Mouse (Mus musculus): ENCODE results near the gene Prom1.
"Not testable (repeated sequence)": the region's sequence is repeated elsewhere in the genome, so short reads cannot be mapped to it uniquely, and the experiment has no call there.

Prom1 gene

GRCm38 (mm10) chr5:44101231-44102110, at the start of gene Prom1:
Gene Prom1 (minus strand): TSS chr5:44102032.
- DNase-seq: peak; percentile 5

- DNase-seq: no peak
Measured at GRCm38 (mm10) chr5:44147732-44148131, 45.9 kb upstream of the Prom1 start.

DNA sequence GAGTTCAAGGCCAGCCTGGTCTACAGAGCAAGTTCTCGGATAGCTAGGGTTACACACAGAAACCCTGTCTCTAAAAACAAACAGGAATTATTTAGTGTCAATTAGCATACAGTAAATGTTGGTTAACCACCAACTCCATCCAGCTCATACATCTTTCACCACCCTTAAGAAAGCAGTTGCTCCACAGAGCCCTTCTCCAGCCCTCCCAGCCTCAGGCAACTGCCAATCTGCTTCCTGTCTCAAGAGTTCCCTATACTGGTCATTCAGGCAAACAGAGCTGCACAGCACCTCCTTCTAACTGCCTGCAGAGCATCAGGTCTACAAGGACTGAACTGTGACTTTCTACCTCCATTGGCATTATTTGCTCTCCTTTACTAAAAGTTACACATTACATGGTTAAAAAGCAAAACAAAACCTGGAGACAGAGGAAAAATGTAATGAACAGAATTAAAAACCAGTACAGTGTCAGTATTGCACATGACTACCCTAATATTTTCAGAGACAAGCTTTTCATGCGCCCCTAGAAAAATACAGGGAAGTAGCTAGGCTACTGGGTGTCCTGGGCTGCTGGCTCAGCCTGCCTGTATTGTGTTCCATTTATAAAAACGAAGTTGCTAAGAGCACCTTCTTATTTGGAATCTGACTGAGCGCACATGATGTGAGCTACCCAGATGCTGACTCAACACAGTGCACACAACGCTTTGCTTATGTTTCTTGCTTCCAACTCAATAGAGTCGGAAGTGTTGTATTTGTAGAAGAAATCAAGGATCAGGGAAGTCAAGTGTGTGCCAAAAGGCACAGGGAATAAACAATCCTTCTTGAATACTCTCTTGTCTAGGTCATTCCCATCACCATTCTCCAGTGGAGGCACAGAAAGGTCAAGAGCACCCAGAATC, 44.9 kb upstream of the Prom1 start:
- DNase-seq: no peak

DNA sequence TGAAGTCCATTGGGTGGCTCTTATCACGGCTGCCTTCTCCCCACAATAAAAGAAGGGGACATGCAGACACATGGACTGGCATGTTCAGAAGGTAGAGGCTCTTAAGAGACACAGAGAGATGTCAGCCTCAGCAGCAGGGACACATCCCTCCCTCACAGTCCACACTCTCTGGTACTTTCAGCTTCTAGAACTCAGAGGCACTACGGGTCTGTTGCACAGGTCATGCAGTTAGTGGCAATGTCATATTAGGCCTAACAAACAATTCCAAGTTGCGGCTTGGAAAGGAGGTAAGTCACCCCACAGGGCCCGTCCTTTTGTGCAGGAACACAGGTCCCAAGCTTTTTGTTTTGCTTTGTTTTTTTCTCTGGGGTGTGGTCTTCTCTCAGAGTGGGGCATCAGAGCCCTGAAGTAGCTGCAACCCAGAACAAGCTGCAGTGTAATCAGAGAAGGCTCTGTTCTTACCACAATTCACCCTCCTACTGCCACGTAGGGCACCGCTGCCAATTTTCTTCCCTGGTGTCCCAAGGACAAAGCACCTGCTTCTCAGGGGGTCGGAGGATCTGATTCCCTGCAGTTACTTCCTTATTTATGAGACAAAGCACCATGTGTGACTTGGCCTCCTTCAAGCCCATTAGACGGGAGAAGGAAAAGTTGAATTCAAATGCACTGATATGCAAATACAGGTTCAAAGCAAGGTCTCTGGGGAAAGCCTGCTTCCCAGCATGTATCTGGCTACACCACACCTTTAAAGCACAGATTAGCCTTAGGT, 41.8 kb upstream of the Prom1 start:
- no peak for DNase-seq

DNA sequence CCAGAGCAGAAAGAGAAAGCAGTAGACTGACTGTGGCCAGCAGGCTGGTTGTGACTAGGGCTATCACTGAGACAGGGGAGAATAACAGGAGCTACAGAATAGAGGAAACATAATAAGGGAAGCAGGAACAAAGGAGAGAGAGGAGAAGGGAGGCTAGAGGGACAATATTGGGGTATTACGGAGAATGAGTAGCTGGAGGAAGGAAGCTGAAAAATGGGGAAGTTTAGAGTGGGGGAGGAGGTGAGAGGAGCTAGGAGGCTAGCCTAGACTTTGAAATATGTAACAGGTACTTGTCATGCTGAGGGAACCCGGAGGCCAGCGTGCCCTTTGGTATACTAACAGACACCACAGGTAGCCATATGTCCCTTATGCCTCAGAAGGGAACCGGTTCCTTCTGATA, 25.7 kb upstream of the Prom1 start:
- DNase-seq: no peak

DNA sequence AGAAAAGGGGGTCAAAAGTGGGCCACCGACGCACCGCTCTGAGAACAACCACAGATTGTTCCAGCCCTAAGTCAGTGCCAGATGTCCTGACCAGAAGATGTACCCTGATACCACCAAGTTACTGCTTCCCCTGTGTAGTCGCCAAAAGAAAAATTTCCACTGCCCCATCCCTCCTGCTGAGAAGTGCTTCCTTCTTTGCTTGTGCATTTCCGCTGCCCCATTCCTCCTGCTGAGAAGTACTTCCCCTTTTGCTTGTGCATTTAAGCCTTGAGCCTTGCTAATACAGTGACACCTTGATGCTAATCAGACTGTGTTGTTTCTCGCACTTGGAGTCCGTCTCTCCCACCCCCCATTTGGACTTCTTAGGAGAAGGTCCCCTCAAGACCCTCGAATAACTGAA, 24.7 kb upstream of the Prom1 start:
- DNase-seq: not testable (repeated sequence)

GRCm38 (mm10) chr5:44121390-44121789, 19.6 kb upstream of the Prom1 start:
- DNase-seq: no peak

DNA sequence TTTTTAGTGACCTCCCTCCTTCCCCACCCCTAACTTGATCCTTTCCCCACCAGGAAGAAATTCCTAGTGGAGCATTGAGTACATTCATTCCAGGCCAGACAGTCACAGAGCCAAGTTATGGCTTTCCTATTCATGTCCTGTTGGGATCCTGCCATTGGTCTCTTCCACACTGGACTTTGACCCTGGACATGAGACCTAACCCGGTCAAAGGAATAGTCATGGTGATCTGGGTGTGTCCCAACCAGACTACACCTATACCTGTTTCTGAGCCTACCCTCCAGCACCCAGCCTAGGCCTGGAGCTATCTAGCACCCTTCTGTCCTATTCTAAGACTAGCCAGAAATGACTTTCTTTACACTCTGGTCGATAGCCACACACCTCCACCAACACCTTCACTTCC, 11.3 kb upstream of the Prom1 start:
- DNase-seq: no peak

GRCm38 (mm10) chr5:44109121-44109520, 7.3 kb upstream of the Prom1 start:
- DNase-seq: no peak

DNA sequence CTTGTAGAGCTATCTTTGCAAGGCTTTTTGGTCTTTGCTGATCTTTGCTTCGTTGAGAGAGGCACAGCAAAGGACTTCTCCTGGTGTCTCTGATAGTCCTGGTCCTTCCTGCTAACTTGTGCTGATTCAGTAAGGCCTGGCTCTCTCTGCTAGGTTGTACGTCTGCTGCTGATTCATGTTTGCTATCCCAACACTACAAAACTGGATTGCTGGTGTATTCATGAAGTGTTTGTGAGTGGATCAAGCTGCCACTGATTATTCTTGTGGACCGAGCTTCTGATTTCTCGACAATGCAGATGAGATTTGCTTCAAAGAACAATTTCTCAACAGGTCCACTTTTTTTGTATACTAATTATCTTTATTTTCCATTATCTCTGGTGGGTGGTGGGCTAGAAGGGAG, 6.3 kb upstream of the Prom1 start:
- DNase-seq: no peak

GRCm38 (mm10) chr5:44105192-44105591, 3.4 kb upstream of the Prom1 start:
- DNase-seq: no peak

DNA sequence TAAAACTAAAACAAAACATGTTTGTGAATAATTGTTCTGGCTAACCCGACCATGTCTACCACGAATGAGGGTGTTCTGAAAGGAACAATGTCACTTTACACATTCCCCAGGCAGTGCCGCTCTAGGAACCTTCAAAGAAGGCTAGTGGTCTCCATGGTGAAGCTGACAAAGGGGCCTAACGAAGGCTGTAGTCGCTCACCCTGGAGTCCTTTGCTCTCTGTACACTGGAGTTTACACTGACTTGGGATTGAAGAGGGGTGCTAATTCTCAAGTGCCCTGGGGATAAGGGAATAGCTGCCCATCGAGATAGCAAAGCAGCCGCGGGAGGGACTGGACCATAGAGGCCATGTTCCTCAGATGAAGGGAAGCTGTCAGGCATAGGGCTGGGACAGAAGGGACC, 2.9 kb upstream of the Prom1 start:
- no peak for DNase-seq

- DNase-seq: peak; percentile 25
Measured at GRCm38 (mm10) chr5:44104120-44104519, 2.3 kb upstream of the Prom1 start.

DNA sequence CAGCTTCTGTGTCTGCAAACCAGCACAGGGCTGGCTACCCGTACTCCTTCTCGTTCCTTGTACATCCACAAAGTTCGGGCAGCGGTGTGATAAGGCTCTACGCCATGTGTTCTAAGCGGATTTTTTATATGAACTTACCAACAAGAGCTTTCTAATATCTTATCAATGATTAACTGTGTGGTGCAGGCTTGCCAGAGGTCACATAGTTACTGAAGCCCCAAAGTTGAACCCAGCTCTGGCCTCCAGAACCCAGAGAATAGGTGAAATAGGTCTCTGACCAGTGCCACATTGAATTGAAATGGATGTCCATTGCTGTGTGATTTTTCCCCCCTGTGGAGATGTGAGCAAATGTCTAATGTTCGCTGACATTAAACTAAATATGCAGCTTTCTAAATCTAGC, 1.3 kb upstream of the Prom1 start:
- no peak for DNase-seq

GRCm38 (mm10) chr5:44100544-44101230, 1.1 kb downstream of the Prom1 start:
- DNase-seq: peak; percentile 9

- no peak for DNase-seq
Measured at GRCm38 (mm10) chr5:44100187-44100543, 1.7 kb downstream of the Prom1 start.

DNA sequence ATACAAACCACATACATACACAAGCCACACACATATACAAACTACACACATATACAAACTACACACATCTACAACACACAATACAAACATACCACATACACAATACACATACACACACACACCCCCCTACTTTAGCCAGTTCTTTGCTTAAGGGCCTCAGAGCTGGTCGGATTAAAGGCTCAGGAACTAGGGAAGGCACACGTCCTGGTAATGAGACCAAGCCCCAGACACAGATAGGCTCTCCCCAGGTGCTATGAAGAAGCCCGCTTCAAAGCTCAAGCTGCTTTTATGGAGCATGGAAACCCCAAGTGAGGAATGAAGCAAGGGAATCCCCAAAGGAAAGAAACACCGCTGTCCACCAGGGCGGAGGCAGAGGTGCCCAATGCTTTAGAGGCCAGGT, 4.8 kb downstream of the Prom1 start:
- no peak for DNase-seq

DNA sequence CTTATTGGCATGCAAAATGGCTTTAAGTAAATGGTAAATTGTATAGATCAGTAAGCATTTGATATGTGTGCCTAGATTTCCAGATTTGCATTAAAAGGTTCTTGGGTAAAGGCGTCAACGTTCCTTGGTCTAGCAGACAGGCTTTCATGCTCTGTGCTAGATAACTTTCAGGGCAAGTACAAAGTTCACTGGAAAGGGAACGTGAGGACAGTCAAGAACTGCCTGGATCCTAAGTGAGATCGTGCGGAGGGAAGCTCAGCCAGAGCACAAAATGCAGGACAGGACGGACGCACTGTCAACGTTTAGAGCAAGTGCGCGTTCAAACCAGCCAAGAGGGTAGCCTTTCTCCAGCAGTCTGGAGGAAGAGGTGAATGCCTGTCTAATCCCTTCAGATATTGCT, 5.7 kb downstream of the Prom1 start:
- no peak for DNase-seq

DNA sequence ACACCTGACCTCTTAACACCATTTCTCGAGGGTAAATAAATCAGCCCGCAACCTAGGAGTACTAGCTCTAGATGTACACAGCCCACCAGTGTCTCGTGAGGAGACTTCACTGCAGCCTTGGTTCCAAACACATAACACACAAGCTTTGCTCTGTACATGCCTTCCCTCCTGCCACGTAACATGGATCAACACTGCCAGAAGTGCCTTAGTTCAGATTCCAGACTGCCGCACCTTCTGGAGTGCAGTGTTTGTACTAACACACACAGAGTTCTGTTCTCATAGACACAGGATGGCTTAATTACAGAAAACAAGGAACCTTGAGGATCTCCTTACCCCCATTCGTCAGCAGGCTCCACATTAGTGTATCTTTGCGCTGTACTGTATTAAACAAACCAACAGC, 6.1 kb downstream of the Prom1 start:
- DNase-seq: no peak

GRCm38 (mm10) chr5:44087034-44087433, 14.8 kb downstream of the Prom1 start:
- no peak for DNase-seq

GRCm38 (mm10) chr5:44085871-44086270, 16.0 kb downstream of the Prom1 start:
- DNase-seq: no peak

- no peak for DNase-seq
Measured at GRCm38 (mm10) chr5:44081108-44081507, 20.7 kb downstream of the Prom1 start.

Measured in thymus, postnatal 14 days (tissue).